Mouse (Mus musculus) testis, adult 2 months (tissue): ENCODE measurements around the gene Olfr1307.

ENCODE experiments used
- CTCF ChIP-seq: fragments of 200-500 bp; IDR thresholded peaks from 2 replicates; pipeline ENCODE4 v1.5.1; 2012; ENCODE audit warnings: low read depth, mild to moderate bottlenecking, inconsistent platforms, low read length, moderate library complexity; ENCODE audit not compliant: control insufficient read depth, insufficient read depth, insufficient replicate concordance
- POLR2A ChIP-seq: fragments of 200-500 bp; IDR thresholded peaks from 2 replicates; pipeline ENCODE4 v1.6.1; 2012; ENCODE audit warnings: low read depth, mild to moderate bottlenecking, inconsistent platforms, low read length, moderate library complexity; ENCODE audit not compliant: control insufficient read depth

DNA sequence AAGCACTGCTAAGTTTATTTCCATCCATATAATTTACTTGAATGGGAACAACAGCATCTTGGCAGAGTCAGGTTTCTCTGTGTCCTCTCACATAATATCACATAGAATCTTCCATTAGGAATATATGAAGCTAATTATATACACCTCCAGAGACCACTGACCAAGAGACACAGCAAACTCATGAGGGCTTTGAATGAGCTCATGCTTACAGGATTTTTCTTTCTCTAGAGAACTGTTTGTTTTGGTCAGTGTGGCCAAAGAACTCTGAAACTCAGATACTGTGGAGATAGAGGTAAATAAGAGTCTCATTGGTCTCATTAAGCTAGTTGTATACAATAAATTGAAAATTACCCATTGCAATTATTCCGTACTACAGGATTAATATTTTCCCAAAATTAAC is 33.1 kb downstream of the Olfr1307 start, which contains the start of gene Olfr1306:
- TF ChIP-seq POLR2A = no peak
- TF ChIP-seq CTCF = no peak
